Mouse (Mus musculus) gonadal fat pad, adult 2 months (tissue): ENCODE measurements around the gene Selplg. TPM values are rescaled to one million over a fixed set of nuclear protein-coding genes. Genes with fewer than 3 reads are reported as not detected.

Source experiments
- DNase-seq: peaks from one replicate; pipeline ENCODE4 v3.0.0-alpha.2; 2012; ENCODE audit warnings: low read depth
- polyA plus RNA-seq: library from polyadenylated mRNA; depleted of rRNA; stranded (reverse); fragments of >200 nt; gene quantifications from 2 replicates; pipeline ENCODE4 v1.2.3, GENCODE M21; 2012

Gene Selplg
- polyA plus RNA-seq, 1 experiment = 22.3 TPM

- no peak for DNase-seq
Measured at GRCm38 (mm10) chr5:113855117-113855516, 22.7 kb upstream of the Selplg start.

GRCm38 (mm10) chr5:113854494-113854893 lies 22.1 kb upstream of the Selplg start:
- no peak for DNase-seq

- no peak for DNase-seq
Measured at GRCm38 (mm10) chr5:113853541-113853940, 21.1 kb upstream of the Selplg start.

DNA sequence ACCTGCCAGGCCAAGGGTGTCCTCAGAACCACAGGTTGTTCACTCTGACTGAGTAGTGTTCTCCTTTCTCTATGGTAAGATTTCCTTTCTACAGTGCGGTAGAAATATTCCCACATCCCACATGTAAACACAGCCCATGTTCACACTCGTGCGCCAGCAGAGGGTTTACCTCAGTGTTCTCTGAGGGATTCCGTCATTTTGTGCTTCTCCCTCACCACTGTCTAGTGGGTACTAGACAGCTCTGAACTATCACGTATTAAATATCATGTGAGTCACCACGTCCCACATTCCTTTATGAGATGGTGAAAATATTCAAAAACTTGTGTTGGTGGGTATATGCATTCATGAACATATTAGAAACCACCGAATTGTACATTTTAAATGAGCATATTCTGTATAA lies 20.0 kb upstream of the Selplg start:
- DNase-seq = no peak

- DNase-seq = no peak
Measured at GRCm38 (mm10) chr5:113850680-113851230, 18.3 kb upstream of the Selplg start.

- DNase-seq = no peak
Measured at GRCm38 (mm10) chr5:113847636-113848035, 15.2 kb upstream of the Selplg start.

DNA sequence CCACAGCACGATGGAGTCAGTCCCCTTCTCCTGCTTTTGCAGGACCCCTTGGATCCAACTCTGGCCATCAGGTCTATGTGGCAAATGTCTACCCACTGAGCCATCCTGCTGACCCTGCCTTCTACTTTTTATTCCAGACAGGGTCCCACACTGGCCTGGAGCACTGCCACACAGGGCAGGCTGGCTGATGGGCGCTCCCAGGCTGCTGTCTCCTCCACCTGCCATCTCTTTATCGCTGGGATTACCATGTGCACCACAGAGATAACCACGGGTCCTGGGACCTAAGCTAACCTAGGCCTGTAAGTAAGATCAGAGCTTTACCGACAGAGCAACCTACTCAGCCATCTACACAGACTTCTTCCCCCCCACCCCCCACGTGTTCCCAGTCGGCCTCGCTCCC lies 14.2 kb upstream of the Selplg start:
- DNase-seq = no peak

GRCm38 (mm10) chr5:113845627-113846026 lies 13.2 kb upstream of the Selplg start:
- DNase-seq = no peak

DNA sequence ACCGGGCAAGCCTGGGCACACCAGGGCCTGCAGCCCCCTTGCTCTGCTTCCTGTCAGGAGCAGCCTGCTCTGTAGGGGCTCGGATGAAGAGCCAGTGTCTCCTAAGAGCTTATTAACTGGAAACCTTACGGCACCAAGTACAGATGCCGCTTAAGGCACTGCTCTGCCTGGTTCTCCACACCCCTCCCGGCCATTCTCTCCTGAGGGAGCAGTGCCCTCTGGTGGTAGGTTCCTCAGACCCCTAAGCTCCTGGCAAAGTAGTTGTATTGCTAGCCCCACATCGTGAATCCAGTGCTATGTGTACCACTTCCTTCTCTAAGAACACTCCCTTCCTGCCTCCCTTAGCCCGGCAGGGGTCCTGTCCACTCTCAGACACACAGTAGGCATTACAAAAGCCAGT lies 12.3 kb upstream of the Selplg start:
- DNase-seq = no peak

- no peak for DNase-seq
Measured at GRCm38 (mm10) chr5:113844106-113844505, 11.7 kb upstream of the Selplg start.

GRCm38 (mm10) chr5:113842906-113843305 lies 10.5 kb upstream of the Selplg start:
- no peak for DNase-seq

- no peak for DNase-seq
Measured at GRCm38 (mm10) chr5:113842244-113842643, 9.8 kb upstream of the Selplg start.

DNA sequence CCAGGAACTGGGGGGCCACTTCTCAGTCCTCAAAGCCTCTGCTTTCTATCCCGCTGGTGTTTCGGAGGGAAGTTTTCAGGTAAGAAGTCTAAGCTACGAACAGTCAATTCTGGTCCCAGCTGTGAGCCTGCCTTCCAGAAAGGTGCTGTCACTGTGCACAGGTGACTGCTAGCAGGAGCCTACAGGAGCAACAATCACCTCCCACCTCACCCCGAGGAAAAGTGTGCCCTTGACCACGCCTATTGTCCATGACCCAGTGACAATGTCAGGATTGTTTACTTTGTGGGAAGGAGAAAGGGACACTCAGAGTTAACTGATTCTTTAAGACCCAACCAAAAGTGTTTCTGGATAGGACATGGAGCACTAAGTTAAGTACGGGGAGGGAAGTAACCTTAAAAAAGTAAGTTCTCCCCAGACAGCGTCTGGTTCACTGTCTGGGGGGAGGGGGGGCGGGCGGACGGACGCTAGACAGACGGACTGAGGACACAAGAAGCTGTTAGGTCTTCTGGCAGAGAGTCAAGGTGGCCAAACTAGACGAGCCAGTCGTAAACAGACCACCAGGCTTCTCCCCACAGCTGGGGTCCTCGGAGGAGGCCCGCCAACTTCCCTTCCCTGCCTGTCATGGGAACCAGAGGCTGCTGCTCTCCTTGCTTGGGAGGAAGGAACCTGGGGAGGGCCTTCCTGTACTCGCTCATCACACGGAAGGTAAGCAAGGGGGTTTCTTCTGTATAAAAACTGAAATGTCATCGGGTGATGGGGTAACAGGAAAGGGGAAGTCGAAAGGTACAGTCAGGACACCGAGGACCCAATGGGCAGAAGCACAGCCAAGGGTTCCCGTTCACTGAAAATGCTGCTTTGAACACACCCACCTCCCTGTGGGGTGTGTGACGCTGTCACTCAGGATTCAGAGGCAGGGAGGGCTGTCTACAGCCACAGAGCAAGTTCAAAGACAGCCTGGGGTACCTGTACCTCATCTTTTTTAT lies 9.1 kb upstream of the Selplg start:
- DNase-seq = no peak

DNA sequence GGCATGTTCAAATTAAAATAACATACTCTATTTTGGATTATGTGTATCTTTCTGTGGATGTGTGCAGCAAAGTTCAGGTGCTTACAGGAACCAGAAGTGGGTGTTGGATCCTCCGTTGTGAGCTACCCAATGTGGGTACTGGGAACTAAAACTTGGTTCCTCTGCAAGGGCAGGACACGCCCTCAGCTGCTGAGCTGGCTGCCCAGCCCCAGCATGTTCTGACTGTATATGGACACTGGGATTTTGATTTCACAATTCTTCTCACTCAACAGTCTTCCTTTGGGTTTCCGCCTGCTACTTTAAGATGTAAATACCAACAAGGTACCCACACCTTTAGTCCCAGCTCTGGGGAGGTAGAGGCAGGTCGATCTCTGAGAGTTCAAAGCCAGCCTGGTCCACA lies 8.0 kb upstream of the Selplg start:
- DNase-seq = no peak

DNA sequence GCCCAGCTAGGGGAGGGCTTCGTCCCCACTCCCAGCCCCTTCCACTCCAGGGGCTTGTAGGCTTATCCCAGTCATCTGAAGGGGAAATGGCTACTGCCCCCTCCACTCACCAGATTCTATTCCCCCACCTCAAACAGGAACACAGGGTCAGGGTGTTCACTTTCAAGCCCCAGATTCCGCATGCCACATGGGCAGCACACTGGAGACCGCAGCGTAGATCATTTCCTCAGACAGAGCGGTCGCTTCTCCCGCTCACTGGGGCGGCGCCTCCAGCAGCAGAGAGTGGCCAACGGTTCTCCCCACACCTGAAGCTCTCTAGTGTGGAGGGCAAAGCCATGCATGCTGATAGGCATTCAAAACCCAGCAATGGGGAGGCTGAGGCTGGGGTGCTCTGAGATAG lies 4.5 kb upstream of the Selplg start:
- DNase-seq = no peak

DNA sequence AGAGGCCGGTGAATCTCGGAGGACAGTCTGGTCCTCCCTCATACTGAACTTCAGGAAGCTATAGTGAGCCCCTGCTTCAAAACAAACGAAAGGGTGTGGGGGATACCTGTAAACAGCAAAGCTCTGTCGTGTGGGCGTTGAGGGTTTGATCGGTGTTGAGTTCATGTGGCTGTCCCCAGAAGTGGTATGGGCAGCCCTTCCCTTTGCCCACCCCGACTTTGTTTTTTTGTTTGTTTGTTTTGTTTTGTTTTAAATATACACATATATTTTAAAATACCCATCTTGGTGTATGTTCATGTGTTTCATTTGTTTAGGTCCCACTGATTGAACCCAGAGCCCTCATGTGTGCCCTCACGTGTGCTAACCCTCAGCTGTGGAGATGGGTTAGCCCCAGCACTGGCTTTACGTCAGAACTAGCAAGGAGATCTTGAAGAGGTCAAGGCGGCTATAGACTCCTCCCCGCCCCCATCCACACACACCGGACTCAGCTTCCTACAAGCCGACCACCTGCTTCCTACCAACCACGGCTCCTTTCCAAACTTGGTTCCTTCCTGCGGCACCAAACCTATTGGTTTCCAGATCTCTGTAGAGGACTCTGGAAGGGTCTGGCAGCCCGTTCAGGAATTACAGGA lies 988 bp upstream of the Selplg start:
- DNase-seq = no peak

GRCm38 (mm10) chr5:113831741-113832140 lies 703 bp downstream of the Selplg start:
- DNase-seq = no peak

DNA sequence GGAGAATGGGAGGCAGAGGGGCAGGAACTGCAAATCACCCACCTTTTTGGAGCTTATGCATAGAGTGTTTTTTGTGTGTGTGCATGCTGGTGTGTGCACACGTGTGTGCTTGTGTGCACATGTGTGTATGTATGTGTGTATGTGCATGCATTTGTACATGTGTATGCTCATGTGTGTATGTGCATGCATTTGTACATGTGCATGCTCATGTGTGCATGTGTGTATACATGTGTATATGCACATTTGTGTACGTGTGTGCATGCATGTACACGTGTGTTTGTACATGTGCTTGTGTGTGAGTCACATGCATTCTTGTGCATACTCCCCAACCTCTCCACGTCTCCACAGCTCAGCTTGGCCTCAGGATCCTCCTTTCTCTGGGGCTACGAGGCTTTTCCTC lies 1.6 kb downstream of the Selplg start:
- DNase-seq = no peak

DNA sequence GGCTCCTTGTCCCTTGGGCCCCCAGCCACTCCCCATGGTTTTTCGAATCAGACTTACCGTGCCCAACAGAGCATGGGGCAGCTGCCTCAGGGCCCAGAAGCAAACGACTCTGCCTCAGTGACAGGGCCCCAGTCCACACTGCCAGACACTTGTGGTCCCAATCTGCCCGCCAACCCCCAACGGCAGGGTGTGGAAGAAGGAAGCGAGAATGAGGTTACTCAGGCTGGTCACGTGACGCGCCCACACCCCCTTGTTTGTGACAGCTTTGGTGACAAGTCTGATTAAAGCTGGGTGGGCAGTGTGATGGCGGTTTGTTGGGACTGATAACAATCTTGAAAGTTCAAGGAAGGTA lies 2.2 kb downstream of the Selplg start:
- no peak for DNase-seq

GRCm38 (mm10) chr5:113829566-113830291 lies 2.7 kb downstream of the Selplg start:
- DNase-seq = no peak

GRCm38 (mm10) chr5:113828481-113828880 lies 4.0 kb downstream of the Selplg start:
- DNase-seq = no peak

DNA sequence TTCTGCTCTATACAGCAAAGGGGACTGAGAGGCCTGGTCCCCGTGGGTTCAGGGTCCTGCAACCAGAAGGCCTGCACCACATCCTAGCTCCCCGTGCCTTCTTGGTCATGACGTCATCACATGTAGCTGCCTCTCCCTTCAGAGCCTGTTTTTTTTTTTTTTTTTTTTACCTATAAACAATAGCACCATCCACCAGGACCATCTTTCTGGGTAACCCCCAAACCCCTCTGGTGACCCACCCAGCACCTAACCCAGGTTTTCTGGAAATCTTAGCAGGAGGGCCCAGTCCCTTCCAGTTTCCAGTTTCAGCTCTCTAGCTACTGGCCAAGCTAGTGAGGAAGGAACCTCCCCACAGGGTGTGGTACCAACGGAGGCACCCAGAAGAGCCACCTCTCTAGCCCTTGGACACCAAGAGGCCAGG lies 4.4 kb downstream of the Selplg start:
- no peak for DNase-seq
